Mouse (Mus musculus): ENCODE data around the gene Sost. TPM values are rescaled to one million over a fixed set of nuclear protein-coding genes. Genes with fewer than 3 reads are reported as not detected.
A peak's percentile ranks its signal among the peaks of the same experiment; 100 is the strongest.

Gene Sost
- total RNA-seq, 4 experiments from 2014 or later: not detected

GRCm38 (mm10) chr11:101982981-101983411 is 16.2 kb upstream of the Sost start:
- peak; percentile 21 for DNase-seq

DNA sequence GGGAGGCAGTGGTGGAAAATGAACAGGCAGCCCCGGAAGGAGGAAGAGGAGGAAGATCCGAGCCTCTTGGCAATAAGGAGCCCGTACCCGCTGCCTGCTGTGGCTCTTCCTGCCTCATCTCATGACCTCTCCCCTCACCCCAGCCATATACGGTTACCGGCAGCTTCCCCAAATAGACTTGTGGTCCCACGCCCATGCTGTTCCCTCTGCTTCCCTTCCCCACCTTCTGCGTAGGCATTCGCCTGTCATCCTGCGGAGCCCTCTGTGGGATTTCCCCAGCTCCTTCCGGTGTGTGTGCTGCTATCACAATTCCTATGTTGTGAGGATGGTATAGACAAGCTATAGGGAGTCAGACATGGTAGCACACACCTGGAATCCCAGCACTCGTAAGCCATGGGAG is 15.0 kb upstream of the Sost start:
- peak; percentile 39 for DNase-seq

- no peak for DNase-seq
Observed at GRCm38 (mm10) chr11:101980603-101981157, 13.9 kb upstream of the Sost start.

GRCm38 (mm10) chr11:101979140-101979539 is 12.3 kb upstream of the Sost start:
- no peak for DNase-seq

DNA sequence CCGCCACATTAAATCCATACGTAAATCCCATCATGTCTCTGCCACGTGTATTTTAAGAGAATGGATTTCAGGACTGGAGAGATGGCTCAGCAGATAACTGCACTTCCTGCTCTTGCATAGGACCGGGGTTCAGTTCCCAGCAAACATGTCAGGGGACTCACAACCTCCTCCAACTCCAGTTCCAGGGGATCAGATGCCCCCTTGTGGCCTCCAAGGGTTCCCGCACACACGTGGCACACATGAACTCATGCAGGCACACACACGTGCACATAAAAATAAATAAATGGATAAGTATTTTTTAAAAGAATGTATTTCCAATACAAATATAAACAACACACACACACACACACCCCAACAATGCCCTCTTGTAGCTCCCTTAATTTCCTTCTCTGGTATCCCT is 10.1 kb upstream of the Sost start:
- no peak for DNase-seq

DNA sequence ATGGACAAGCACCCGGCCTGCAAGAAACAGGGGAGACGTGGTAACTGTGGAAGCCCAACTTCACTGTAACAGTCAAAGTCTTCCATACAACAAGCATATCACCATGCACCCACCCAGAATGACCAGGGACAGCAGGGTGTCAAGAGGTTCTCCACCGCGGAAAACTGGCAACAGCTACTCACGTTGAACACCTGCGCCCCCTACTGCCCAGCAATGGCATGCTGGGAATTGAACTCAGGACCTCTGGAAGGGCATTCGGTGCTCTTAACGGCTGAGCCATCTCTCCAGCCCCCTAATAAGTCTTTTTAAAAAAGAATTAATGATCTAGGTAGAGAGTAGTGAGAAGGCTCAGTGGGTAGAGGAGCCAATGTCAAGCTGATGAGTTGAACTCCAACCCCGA is 8.1 kb upstream of the Sost start:
- DNase-seq: no peak

GRCm38 (mm10) chr11:101974181-101974580 is 7.4 kb upstream of the Sost start:
- DNase-seq: no peak

GRCm38 (mm10) chr11:101973496-101973895 is 6.7 kb upstream of the Sost start:
- DNase-seq: no peak

- DNase-seq: no peak
Observed at GRCm38 (mm10) chr11:101972651-101973050, 5.8 kb upstream of the Sost start.

DNA sequence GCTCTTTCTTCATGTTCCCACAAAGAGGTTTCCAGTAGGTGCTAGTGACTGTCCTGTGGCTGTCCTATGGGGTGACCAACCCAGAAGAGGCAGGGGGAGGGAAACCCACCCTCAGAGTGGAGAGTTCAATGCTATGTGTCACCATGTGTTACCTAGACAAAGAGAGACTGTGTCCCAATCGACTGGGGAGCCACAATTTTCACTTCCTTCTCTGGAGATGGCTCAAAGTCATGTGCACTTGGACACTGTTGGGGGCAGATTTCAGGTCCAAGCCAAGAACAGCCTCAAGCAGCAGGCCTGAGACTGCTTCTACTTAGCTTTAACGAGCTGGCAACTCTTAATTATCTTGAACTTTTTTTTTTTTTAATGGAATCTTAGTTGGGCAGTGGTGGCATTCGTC is 5.3 kb upstream of the Sost start:
- no peak for DNase-seq

DNA sequence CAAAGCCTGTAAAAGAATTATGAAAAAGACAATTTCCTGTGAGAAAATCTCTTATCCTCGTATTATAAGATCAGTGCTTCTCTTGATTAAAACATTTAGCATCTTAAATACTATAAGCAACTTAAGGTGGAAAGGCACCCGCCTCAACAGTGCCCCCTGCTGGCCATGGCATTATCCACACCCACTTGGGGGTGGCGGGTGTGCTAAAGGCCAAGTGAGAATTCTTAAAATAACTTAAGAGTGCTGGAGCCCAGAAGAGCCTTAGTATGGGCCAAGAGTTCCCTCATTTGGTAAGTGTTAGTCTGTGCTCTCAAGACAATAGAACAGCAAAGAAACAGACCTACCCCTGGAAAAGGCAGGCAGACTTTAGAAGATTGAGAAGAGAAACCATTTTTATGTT is 4.6 kb upstream of the Sost start:
- DNase-seq: no peak

DNA sequence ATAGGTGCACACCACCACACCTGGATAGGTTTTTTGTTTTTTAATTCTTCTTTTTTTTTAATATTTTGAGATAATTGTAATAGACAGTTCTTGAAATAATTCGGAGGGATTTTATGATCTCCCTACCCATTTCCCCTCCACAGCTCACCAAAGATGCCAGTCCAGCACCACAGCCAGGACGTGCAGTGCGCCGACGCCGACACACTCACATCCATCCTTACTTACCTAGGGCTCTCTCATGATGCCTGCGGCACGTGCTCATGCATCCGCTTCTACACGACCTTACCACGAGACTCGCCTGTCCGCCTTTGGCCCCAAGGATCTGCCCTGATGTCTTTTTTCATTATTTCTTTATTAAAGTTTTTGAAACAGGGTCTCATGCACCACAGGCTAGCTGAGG is 3.0 kb upstream of the Sost start:
- DNase-seq: no peak

- DNase-seq: peak; percentile 67
Observed at GRCm38 (mm10) chr11:101968791-101969190, 2.0 kb upstream of the Sost start.

- no peak for DNase-seq
Observed at GRCm38 (mm10) chr11:101968311-101968710, 1.5 kb upstream of the Sost start.

- no peak for DNase-seq
Observed at GRCm38 (mm10) chr11:101965553-101965952, 1.3 kb downstream of the Sost start.

DNA sequence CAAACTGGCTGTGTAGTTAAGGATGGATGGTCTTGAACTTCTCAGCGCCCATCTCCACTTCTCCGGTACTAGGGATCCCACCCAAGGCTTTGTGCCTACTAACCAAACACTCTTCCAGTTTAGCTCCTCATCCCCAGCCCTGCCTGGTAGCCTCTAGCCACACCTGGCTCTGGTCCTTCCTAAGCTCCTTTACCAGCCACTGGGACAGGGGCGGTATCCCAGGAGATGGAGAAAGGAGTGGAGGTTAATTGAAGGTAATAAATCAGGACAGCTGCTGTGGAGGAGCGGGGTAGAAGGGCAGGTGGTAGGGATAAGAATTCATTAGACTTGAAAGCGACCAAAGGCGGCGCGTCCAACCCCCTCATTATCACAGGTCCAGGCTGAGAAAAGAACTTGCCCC is 2.2 kb downstream of the Sost start:
- DNase-seq: no peak

GRCm38 (mm10) chr11:101963473-101964291 is 3.1 kb downstream of the Sost start:
- DNase-seq: no peak

DNA sequence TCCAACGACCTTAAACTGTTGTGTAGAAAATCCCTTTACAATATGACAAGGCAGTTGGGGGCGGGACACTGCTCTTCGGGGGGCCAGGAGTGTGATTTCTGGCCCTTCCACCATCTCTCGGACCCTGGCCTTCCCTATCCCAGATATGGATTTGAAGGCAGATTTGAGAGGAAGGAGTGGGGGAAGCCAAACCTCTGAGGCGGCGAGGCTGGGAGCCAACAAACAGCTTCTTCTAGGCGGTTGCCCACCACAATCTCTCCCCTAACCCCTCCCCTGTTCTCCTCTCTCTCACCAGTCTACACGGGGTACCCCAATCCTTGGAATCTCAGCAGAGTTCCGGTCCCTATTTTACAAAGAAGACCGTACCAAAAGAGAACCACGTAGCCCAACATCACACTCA is 3.8 kb downstream of the Sost start:
- no peak for DNase-seq

GRCm38 (mm10) chr11:101957476-101957875 is 9.3 kb downstream of the Sost start:
- no peak for DNase-seq

DNA sequence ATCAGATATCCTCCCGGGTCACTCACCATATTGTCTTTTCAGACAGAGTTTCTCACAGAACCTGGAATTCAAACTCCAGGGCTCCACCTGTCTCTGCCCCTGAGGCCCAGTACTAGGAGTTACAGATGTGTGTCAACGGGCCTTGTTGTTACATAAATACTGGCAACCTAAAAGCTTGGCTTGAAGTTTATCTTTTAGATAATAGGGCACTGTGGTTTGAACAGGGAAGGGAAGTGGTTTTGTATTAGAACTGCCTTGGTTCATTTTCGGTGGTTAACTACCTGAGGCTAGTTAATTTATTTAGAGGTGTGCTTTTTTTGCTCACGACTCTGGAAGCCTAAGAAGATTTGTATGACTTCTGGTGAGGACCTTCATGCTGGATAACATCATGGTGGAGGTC is 13.4 kb downstream of the Sost start:
- no peak for DNase-seq

- DNase-seq: peak; percentile 36
Observed at GRCm38 (mm10) chr11:101952541-101953341, 14.1 kb downstream of the Sost start.

DNA sequence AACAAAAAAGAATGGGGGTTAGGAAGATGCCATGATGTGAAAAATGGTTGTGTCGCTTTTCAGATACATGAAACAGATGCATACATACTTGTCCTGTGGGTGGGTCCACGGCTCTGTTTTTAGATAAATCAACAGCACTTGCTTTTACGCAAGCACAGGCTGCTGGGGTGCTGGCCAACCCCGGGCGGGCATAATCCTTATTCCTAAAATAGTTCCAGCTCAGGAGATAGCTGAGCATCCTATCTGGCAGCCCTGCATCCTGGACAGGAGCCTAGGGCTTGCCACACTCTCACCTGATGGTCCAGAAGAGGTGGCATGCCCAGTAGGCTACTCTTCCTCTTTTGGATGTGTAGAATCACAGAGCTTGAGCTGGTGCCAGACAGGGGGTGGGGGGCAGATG is 16.8 kb downstream of the Sost start:
- DNase-seq: no peak

- no peak for DNase-seq
Observed at GRCm38 (mm10) chr11:101946525-101946924, 20.3 kb downstream of the Sost start.

DNA sequence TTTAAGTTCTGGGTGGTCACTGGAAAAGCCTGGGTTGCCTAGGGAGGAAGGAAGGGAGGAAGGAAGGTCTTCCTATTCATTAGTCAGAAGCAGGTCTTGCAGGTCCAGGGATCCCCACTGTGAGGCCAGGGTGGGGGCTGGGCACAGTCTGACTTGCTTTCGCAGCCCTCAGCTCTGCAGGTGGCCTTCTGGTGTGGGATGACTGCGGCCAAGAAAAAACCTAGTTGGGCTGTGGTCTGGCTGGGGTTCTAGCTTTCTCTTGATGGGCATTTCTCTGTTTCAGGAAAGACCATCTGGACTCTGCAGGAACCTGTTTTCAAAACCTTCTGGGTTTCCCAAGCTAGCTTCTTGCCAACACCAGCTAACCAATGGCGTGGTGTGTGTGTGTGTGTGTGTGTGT is 23.8 kb downstream of the Sost start:
- DNase-seq: no peak

All from adrenal gland, adult 8-10 months (tissue).